In genomic region chr12:99540201-99540600, GRCm38 (mm10) we compare ENCODE assay signal across 28 mouse cellular contexts. TPM values are rescaled to one million over a fixed set of nuclear protein-coding genes. Genes with fewer than 3 reads are reported as not detected.
A peak's percentile ranks its signal among the peaks of the same experiment; 100 is the strongest.
DNase-seq lines count a peak whose midpoint lies in the region; ATAC-seq and TF ChIP-seq lines count a peak whose summit lies in the region.
"Had no signal": no experiment of that assay in that cellular context is flagged by ENCODE, and none has a peak within 500 bp of the region (broad histone marks: within the 10 kb centered on the region; RNA-seq: fewer than 3 reads in every experiment).

No protein-coding gene starts in this region.

- no peaks in the 10 kb centered on the region for H3K27me3 ChIP-seq in heart, embryonic 10.5 days (ENCODE audit: insufficient read depth, poor library complexity, severe bottlenecking)
- H3K27me3 ChIP-seq in stomach, postnatal 0 days (ENCODE audit: control insufficient read depth, insufficient read depth, low read length) = no peaks in the 10 kb centered on the region
- no peaks in the 10 kb centered on the region for H3K27me3 ChIP-seq in kidney, adult 2 months (replicated peaks; ENCODE audit: control insufficient read depth, insufficient read depth, low read length)
- H3K27me3 ChIP-seq in cerebellum, adult 2 months (ENCODE audit: control insufficient read depth, insufficient read depth, low read length) = no peaks in the 10 kb centered on the region
- H3K27me3 ChIP-seq: forebrain, embryonic 13.5 days; heart, embryonic 13.5 days; kidney, embryonic 15.5 days; liver, embryonic 13.5 days had no signal

- peak; percentile 76 for DNase-seq in heart, adult 11 months
- no peak for DNase-seq in heart, embryonic 10.5 days (ENCODE audit: low spot score)
- DNase-seq in A20 (ENCODE audit: low read depth, low spot score) = peak; percentile 22
- DNase-seq in ES-E14 (ENCODE audit: low read depth, low spot score) = no peak
- DNase-seq in stomach, postnatal 0 days (ENCODE audit: low spot score) = no peak
- DNase-seq in kidney, adult 2 months = no peak
- DNase-seq in cerebellum, adult 2 months = no peak
- DNase-seq: adrenal gland, adult 8-10 months; cerebellum, adult 9-10 months; cerebellum, postnatal 36 days; gastrocnemius, postnatal 36 days; heart, postnatal 10 days; kidney, adult 11 months; kidney, postnatal 36 days; liver, embryonic 13.5 days; lung, adult 18-20 months; right cerebral cortex, postnatal 25 days; thymus, postnatal 14 days had no signal

- no peak overlapping the region for H3K27ac ChIP-seq in heart, embryonic 10.5 days
- H3K27ac ChIP-seq in ES-E14 (ENCODE audit: insufficient read depth, low read depth, low read length, poor library complexity, severe bottlenecking) = no peak overlapping the region
- no peak overlapping the region for H3K27ac ChIP-seq in stomach, postnatal 0 days (replicated peaks)
- H3K27ac ChIP-seq in kidney, adult 2 months (ENCODE audit: insufficient read depth, low read depth, low read length) = no peak overlapping the region
- no peak overlapping the region for H3K27ac ChIP-seq in cerebellum, adult 2 months (ENCODE audit: insufficient read depth, low read length)
- H3K27ac ChIP-seq: forebrain, embryonic 13.5 days; heart, adult 2 months; heart, embryonic 13.5 days; hindbrain, embryonic 14.5 days; kidney, embryonic 15.5 days; layer of hippocampus, adult 2 months; left cerebral cortex, adult 2 months; liver, embryonic 13.5 days had no signal

- peaks cover 19% of the 10 kb centered on the region for H3K36me3 ChIP-seq in heart, embryonic 10.5 days
- no peaks in the 10 kb centered on the region for H3K36me3 ChIP-seq in ES-E14 (ENCODE audit: control insufficient read depth, insufficient read depth, low read length, poor library complexity, severe bottlenecking)
- no peaks in the 10 kb centered on the region for H3K36me3 ChIP-seq in stomach, postnatal 0 days (ENCODE audit: control insufficient read depth, insufficient read depth, low read length)
- no peaks in the 10 kb centered on the region for H3K36me3 ChIP-seq in kidney, adult 2 months (ENCODE audit: control insufficient read depth, insufficient read depth, low read length)
- H3K36me3 ChIP-seq: kidney, embryonic 15.5 days had no signal

- in situ Hi-C loops in ES-E14 (cut with MboI; ENCODE audit: low sequenced_read_pairs in 2 of 2, unreplicated experiment in 2 of 2) = no loop called here

- H3K4me2 ChIP-seq in stomach, postnatal 0 days (replicated peaks; ENCODE audit: low read depth) = no peak overlapping the region
- H3K4me2 ChIP-seq: forebrain, embryonic 13.5 days; heart, embryonic 13.5 days; hindbrain, embryonic 14.5 days; kidney, embryonic 15.5 days; liver, embryonic 13.5 days; midbrain, embryonic 11.5 days had no signal

- no peak for TF ChIP-seq POLR2A in kidney, adult 2 months (IDR thresholded peaks at IDR 0.05; ENCODE audit: low read depth, low read length)
- no peak for TF ChIP-seq POLR2A in cerebellum, adult 2 months (IDR thresholded peaks at IDR 0.05; ENCODE audit: borderline replicate concordance, insufficient read depth, low read length)

- whole genome bisulfite sequencing in heart, embryonic 10.5 days = 88% methylated on average over 4 of the region's 4 CpGs
- 85% methylated on average over 4 of the region's 4 CpGs for WGBS in stomach, postnatal 0 days
- 95% methylated on average over 4 of the region's 4 CpGs for WGBS in kidney, adult 2 months
- 92% methylated on average over 4 of the region's 4 CpGs for WGBS in cerebellum, adult 2 months

- H3K4me3 ChIP-seq in heart, embryonic 10.5 days = no peak overlapping the region
- no peak overlapping the region for H3K4me3 ChIP-seq in ES-E14 (ENCODE audit: insufficient read depth in 1 of 2, low read depth in 1 of 2, low read length in 2 of 2, poor library complexity in 1 of 2, severe bottlenecking in 1 of 2)
- no peak overlapping the region for H3K4me3 ChIP-seq in stomach, postnatal 0 days (ENCODE audit: low read depth, low read length)
- no peak overlapping the region for H3K4me3 ChIP-seq in kidney, adult 2 months (ENCODE audit: insufficient read depth, low read depth, low read length)
- no peak overlapping the region for H3K4me3 ChIP-seq in cerebellum, adult 2 months (replicated peaks; ENCODE audit: insufficient read depth, low read depth, low read length)
- H3K4me3 ChIP-seq: forebrain, embryonic 13.5 days; heart, adult 2 months; heart, embryonic 13.5 days; kidney, embryonic 15.5 days; layer of hippocampus, adult 2 months; left cerebral cortex, adult 2 months; liver, embryonic 13.5 days had no signal

- no peak for TF ChIP-seq EP300 in stomach, postnatal 0 days (optimal IDR thresholded peaks at IDR 0.05)

- peak; percentile 27; the same call in 1 of the 2 replicates for TF ChIP-seq CTCF in stomach, postnatal 0 days (IDR thresholded peaks at IDR 0.05; ENCODE audit: low read depth)
- no peak for TF ChIP-seq CTCF in kidney, adult 2 months (conservative IDR thresholded peaks at IDR 0.05; ENCODE audit: insufficient read depth, insufficient read length, low read depth, low read length)
- TF ChIP-seq CTCF in cerebellum, adult 2 months (IDR thresholded peaks at IDR 0.05; ENCODE audit: borderline replicate concordance, insufficient read depth, low read depth, low read length) = no peak

- H3K4me1 ChIP-seq in heart, embryonic 10.5 days = peaks cover 8% of the 10 kb centered on the region; the same call in 1 of the 2 replicates
- no peaks in the 10 kb centered on the region for H3K4me1 ChIP-seq in ES-E14 (ENCODE audit: control insufficient read depth in 2 of 2, insufficient read depth in 2 of 2, low read length in 2 of 2, poor library complexity in 1 of 2)
- no peaks in the 10 kb centered on the region; the same call in 1 of the 2 replicates for H3K4me1 ChIP-seq in stomach, postnatal 0 days (replicated peaks; ENCODE audit: control insufficient read depth, insufficient read depth)
- H3K4me1 ChIP-seq in kidney, adult 2 months (ENCODE audit: control insufficient read depth, insufficient read depth, low read length) = no peaks in the 10 kb centered on the region
- H3K4me1 ChIP-seq in cerebellum, adult 2 months (ENCODE audit: control insufficient read depth, insufficient read depth, low read length) = peaks cover 6% of the 10 kb centered on the region

- H3K9me3 ChIP-seq in heart, embryonic 10.5 days = no peaks in the 10 kb centered on the region
- no peaks in the 10 kb centered on the region for H3K9me3 ChIP-seq in ES-E14 (ENCODE audit: control insufficient read depth, insufficient read depth, low read depth, low read length)
- no peaks in the 10 kb centered on the region for H3K9me3 ChIP-seq in stomach, postnatal 0 days (ENCODE audit: control insufficient read depth, low read length)

- no peak overlapping the region for H3K9ac ChIP-seq in ES-E14 (ENCODE audit: insufficient read depth, low read depth, low read length, poor library complexity, severe bottlenecking)
- H3K9ac ChIP-seq in stomach, postnatal 0 days (ENCODE audit: low read length) = no peak overlapping the region
- H3K9ac ChIP-seq: forebrain, embryonic 13.5 days; heart, embryonic 13.5 days; hindbrain, embryonic 14.5 days; kidney, embryonic 15.5 days; liver, embryonic 13.5 days had no signal

- no peak for ATAC-seq in stomach, postnatal 0 days (ENCODE audit: low FRiP score, low TSS enrichment)
- ATAC-seq: forebrain, embryonic 13.5 days; inflammation-experienced regulatory T-cells, adult 6 months; midbrain, embryonic 16.5 days had no signal

TF ChIP-seq in ES-E14, 5 proteins besides CTCF, POLR2A, EP300 and RAD21:
- no peak for TF ChIP-seq MAFK (IDR thresholded peaks at IDR 0.05; ENCODE audit: insufficient read depth, low read depth, low read length)
- TF ChIP-seq ZC3H11A (IDR thresholded peaks at IDR 0.05; ENCODE audit: borderline replicate concordance, low read depth, low read length) = peak; percentile 24; the same call in 1 of the 2 replicates

RNA-seq across cellular contexts. Expression of gene Foxn3, which starts 23.2 kb away (rescaled TPM):
- polyA plus RNA-seq in heart, embryonic 10.5 days (2016; fragmentation: Nextera tagmentation; extraction: Ambion mirVana) = 60.5 and 65.2 TPM in 2 replicates
- 34.6 and 61.4 TPM in 2 replicates for total RNA-seq in ES-E14 (2012; rRNA removed)
- 40.1 and 44.1 TPM in 2 replicates for polyA plus RNA-seq in stomach, postnatal 0 days (2015; fragmentation: Nextera tagmentation; extraction: Ambion mirVana)
- 28.0 and 28.6 TPM in 2 replicates for polyA plus RNA-seq in kidney, adult 2 months (2012; rRNA removed)
- polyA plus RNA-seq in cerebellum, adult 2 months (2012; rRNA removed) = 58.2 and 61.5 TPM in 2 replicates

Comparison
In these comparisons a context has a peak if more than half of its experiments do, and no peak if none do; other contexts are left out.
1. DNase-seq: peak in heart, adult 11 months (single experiment) and A20 (single experiment); none in heart, embryonic 10.5 days (single experiment), ES-E14 (single experiment), stomach, postnatal 0 days (single experiment), kidney, adult 2 months (single experiment) and cerebellum, adult 2 months (0 of 2).